In the genomic region with DNA sequence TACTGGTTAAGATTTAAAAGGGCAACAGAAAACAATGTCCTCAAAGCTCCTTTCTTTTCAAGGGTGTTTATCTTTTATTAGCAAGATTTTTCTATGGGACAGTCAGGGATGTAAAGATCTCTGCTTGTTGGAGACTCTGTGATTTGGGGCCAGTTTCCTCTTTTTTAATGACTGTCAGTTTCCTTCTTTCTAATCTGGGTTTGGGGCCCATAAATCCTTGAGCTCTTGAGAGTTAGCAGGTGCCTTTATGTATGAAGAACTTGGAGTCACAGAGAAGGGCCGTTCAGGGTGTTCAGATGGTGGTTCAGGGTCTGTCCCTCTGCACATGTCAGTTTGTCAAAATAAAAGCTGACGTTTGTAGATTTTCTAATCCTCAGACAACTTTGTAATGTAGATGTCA, we compare ENCODE assay signal across 34 mouse cellular contexts. TPM values are rescaled to one million over a fixed set of nuclear protein-coding genes. Genes with fewer than 3 reads are reported as not detected.
DNase-seq lines count a peak whose midpoint lies in the region; ATAC-seq lines count a peak whose summit lies in the region.
"Had no signal": no experiment of that assay in that cellular context is flagged by ENCODE, and none has a peak within 500 bp of the region (broad histone marks: within the 10 kb centered on the region; RNA-seq: fewer than 3 reads in every experiment).

No protein-coding gene starts in this region.

- H3K4me1 ChIP-seq in midbrain, embryonic 11.5 days (ENCODE audit: control insufficient read depth, insufficient read depth, low read length): no peaks in the 10 kb centered on the region
- H3K4me1 ChIP-seq in midbrain, embryonic 14.5 days (ENCODE audit: control insufficient read depth, insufficient read depth, low read length): no peaks in the 10 kb centered on the region
- H3K4me1 ChIP-seq: hindbrain, embryonic 10.5 days; hindbrain, embryonic 13.5 days; intestine, embryonic 15.5 days had no signal

- H3K4me2 ChIP-seq in midbrain, embryonic 11.5 days: no peak overlapping the region
- H3K4me2 ChIP-seq in midbrain, embryonic 14.5 days (ENCODE audit: low read length): no peak overlapping the region
- H3K4me2 ChIP-seq: heart, embryonic 11.5 days; hindbrain, embryonic 13.5 days; intestine, embryonic 15.5 days had no signal

- DNase-seq in midbrain, embryonic 11.5 days (ENCODE audit: low spot score, missing footprints): peak; percentile 23
- no peak for DNase-seq in midbrain, embryonic 14.5 days
- DNase-seq in natural killer cell, adult 2 months (ENCODE audit: low spot score in 2 of 2): no peak
- no peak for DNase-seq in ovary, postnatal 10 days (ENCODE audit: low spot score)
- DNase-seq: adrenal gland, adult 8-10 months; adrenal gland, postnatal 25 days; cerebellum, adult 11-12 months; cerebellum, adult 8-10 months; cerebellum, postnatal 10 days; cerebellum, postnatal 36 days; forebrain, postnatal 0 days; gastrocnemius, adult 2 months; gastrocnemius, postnatal 14 days; heart, adult 2 months; kidney, adult 11 months had no signal

- no peak overlapping the region for H3K27ac ChIP-seq in midbrain, embryonic 11.5 days (ENCODE audit: low read depth, low read length)
- no peak overlapping the region for H3K27ac ChIP-seq in midbrain, embryonic 14.5 days (replicated peaks; ENCODE audit: low read depth, low read length)
- H3K27ac ChIP-seq: gastrocnemius, adult 2 months; heart, adult 2 months; hindbrain, embryonic 10.5 days; hindbrain, embryonic 13.5 days; intestine, embryonic 15.5 days had no signal

- no peak for ATAC-seq in midbrain, embryonic 11.5 days (ENCODE audit: low FRiP score)
- no peak for ATAC-seq in midbrain, embryonic 14.5 days (ENCODE audit: low FRiP score, low TSS enrichment)
- peak; percentile 77 for ATAC-seq in granulocyte monocyte progenitor cell, adult 5-6 weeks (replicated peaks; ENCODE audit: poor library complexity, severe bottlenecking)
- ATAC-seq in megakaryocyte progenitor cell, adult 5-6 weeks (replicated peaks; ENCODE audit: poor library complexity): peak; percentile 52; the same call in 1 of the 2 replicates
- ATAC-seq: activated CD4-positive, CD25-positive, alpha-beta regulatory T cell, adult 4 months; forebrain, embryonic 14.5 days; forebrain, postnatal 0 days; hindbrain, embryonic 16.5 days; intestine, embryonic 15.5 days had no signal

- no peaks in the 10 kb centered on the region for H3K27me3 ChIP-seq in midbrain, embryonic 11.5 days (ENCODE audit: control insufficient read depth, insufficient read depth, low read length)
- H3K27me3 ChIP-seq in midbrain, embryonic 14.5 days (ENCODE audit: control insufficient read depth, insufficient read depth, low read length): no peaks in the 10 kb centered on the region
- H3K27me3 ChIP-seq: hindbrain, embryonic 13.5 days; intestine, embryonic 15.5 days had no signal

- no peak overlapping the region for H3K9ac ChIP-seq in midbrain, embryonic 11.5 days (ENCODE audit: low read length)
- H3K9ac ChIP-seq in midbrain, embryonic 14.5 days (replicated peaks; ENCODE audit: low read length): no peak overlapping the region
- H3K9ac ChIP-seq: forebrain, postnatal 0 days; hindbrain, embryonic 13.5 days; intestine, embryonic 15.5 days had no signal

- H3K9me3 ChIP-seq in midbrain, embryonic 11.5 days (ENCODE audit: control insufficient read depth, low read length): no peaks in the 10 kb centered on the region
- H3K9me3 ChIP-seq in midbrain, embryonic 14.5 days (ENCODE audit: control insufficient read depth, low read length): no peaks in the 10 kb centered on the region
- H3K9me3 ChIP-seq: hindbrain, embryonic 10.5 days; hindbrain, embryonic 13.5 days; intestine, embryonic 15.5 days had no signal

- H3K4me3 ChIP-seq in midbrain, embryonic 11.5 days (ENCODE audit: low read depth, low read length): no peak overlapping the region
- no peak overlapping the region for H3K4me3 ChIP-seq in midbrain, embryonic 14.5 days (replicated peaks; ENCODE audit: low read depth, low read length)
- H3K4me3 ChIP-seq: gastrocnemius, adult 2 months; heart, adult 2 months; hindbrain, embryonic 10.5 days; hindbrain, embryonic 13.5 days; intestine, embryonic 15.5 days had no signal

- 78% methylated on average over 2 of the region's 2 CpGs for WGBS in midbrain, embryonic 11.5 days
- WGBS in midbrain, embryonic 14.5 days: 67% methylated on average over 2 of the region's 2 CpGs

- no peaks in the 10 kb centered on the region for H3K36me3 ChIP-seq in midbrain, embryonic 11.5 days (ENCODE audit: control insufficient read depth, insufficient read depth, low read length)
- no peaks in the 10 kb centered on the region for H3K36me3 ChIP-seq in midbrain, embryonic 14.5 days (ENCODE audit: control insufficient read depth, insufficient read depth, low read length)
- H3K36me3 ChIP-seq: G1E; hindbrain, embryonic 10.5 days; hindbrain, embryonic 13.5 days; intestine, embryonic 15.5 days had no signal

RNA-seq across cellular contexts. Expression of gene Gm11214, which starts 11.9 kb away (rescaled TPM):
- polyA plus RNA-seq in midbrain, embryonic 11.5 days (2014; fragmentation: Nextera tagmentation; extraction: Ambion mirVana): not detected in 2 replicates
- not detected in 2 replicates for polyA plus RNA-seq in midbrain, embryonic 14.5 days (2014; fragmentation: Nextera tagmentation; extraction: Ambion mirVana)
- total RNA-seq in granulocyte monocyte progenitor cell, adult 5-6 weeks (2014; fragmentation: Nextera tagmentation): not detected in 2 replicates
- not detected in 2 replicates for total RNA-seq in granulocyte monocyte progenitor cell, adult 5-6 weeks (2017)
- not detected in 2 replicates for total RNA-seq in megakaryocyte progenitor cell, adult 5-6 weeks (2015)
- not detected in 2 replicates for total RNA-seq in megakaryocyte progenitor cell, adult 5-6 weeks (2017)
- total RNA-seq: adrenal gland, adult 8-10 months; adrenal gland, postnatal 25 days; forebrain, postnatal 0 days; G1E; gastrocnemius, adult 2 months; gastrocnemius, postnatal 14 days; gastrocnemius, postnatal 4 days; heart, adult 2 months; heart, postnatal 25 days had no signal
- polyA plus RNA-seq: activated CD4-positive, CD25-positive, alpha-beta regulatory T cell, adult 4 months; brain, embryonic 14.5 days; embryonic facial prominence, embryonic 11.5 days; embryonic facial prominence, embryonic 14.5 days; forebrain, embryonic 11.5 days; forebrain, embryonic 14.5 days; forebrain, postnatal 0 days; frontal cortex, adult 2 months; G1E; heart, adult 2 months; heart, embryonic 11.5 days; heart, embryonic 14.5 days; heart, postnatal 0 days; hindbrain, embryonic 10.5 days; hindbrain, embryonic 13.5 days; hindbrain, embryonic 16.5 days; intestine, embryonic 15.5 days had no signal

RNA-seq across cellular contexts. Expression of gene Tex48, which starts 52.9 kb away (rescaled TPM):
- not detected in 2 replicates for polyA plus RNA-seq in midbrain, embryonic 11.5 days (2014; fragmentation: Nextera tagmentation; extraction: Ambion mirVana)
- polyA plus RNA-seq in midbrain, embryonic 14.5 days (2014; fragmentation: Nextera tagmentation; extraction: Ambion mirVana): not detected in 2 replicates
- total RNA-seq in granulocyte monocyte progenitor cell, adult 5-6 weeks (2014; fragmentation: Nextera tagmentation): not detected in 2 replicates
- total RNA-seq in granulocyte monocyte progenitor cell, adult 5-6 weeks (2017): not detected in 2 replicates
- total RNA-seq in megakaryocyte progenitor cell, adult 5-6 weeks (2015): not detected in 2 replicates
- total RNA-seq in megakaryocyte progenitor cell, adult 5-6 weeks (2017): not detected in 2 replicates
- total RNA-seq: adrenal gland, adult 8-10 months; adrenal gland, postnatal 25 days; forebrain, postnatal 0 days; G1E; gastrocnemius, adult 2 months; gastrocnemius, postnatal 14 days; gastrocnemius, postnatal 4 days; heart, adult 2 months; heart, postnatal 25 days had no signal
- polyA plus RNA-seq: activated CD4-positive, CD25-positive, alpha-beta regulatory T cell, adult 4 months; brain, embryonic 14.5 days; embryonic facial prominence, embryonic 11.5 days; embryonic facial prominence, embryonic 14.5 days; forebrain, embryonic 11.5 days; forebrain, embryonic 14.5 days; forebrain, postnatal 0 days; frontal cortex, adult 2 months; G1E; heart, adult 2 months; heart, embryonic 11.5 days; heart, embryonic 14.5 days; heart, postnatal 0 days; hindbrain, embryonic 10.5 days; hindbrain, embryonic 13.5 days; hindbrain, embryonic 16.5 days; intestine, embryonic 15.5 days had no signal

Comparison
In these comparisons a context has a peak if more than half of its experiments do, and no peak if none do; other contexts are left out.
1. ATAC-seq: peak in granulocyte monocyte progenitor cell, adult 5-6 weeks (single experiment) and megakaryocyte progenitor cell, adult 5-6 weeks (single experiment); none in midbrain, embryonic 11.5 days (single experiment) and midbrain, embryonic 14.5 days (single experiment).